Mouse (Mus musculus) kidney, postnatal 0 days (tissue): ENCODE results near the gene Gpr68. TPM values are rescaled to one million over a fixed set of nuclear protein-coding genes. Genes with fewer than 3 reads are reported as not detected.

Experiments used
- ATAC-seq: fragments of 200-750 bp; cut with Nextera tagmentation; replicated peaks from 2 replicates; pipeline ENCODE4 v1.8.0; 2017; ENCODE audit warnings: low read depth, moderate number of reproducible peaks, moderate TSS enrichment, moderate library complexity; ENCODE audit not compliant: low FRiP score
- DNase-seq: peaks from one replicate; pipeline ENCODE4 v3.0.0-alpha.2; 2016; ENCODE audit warnings: low spot score
- H3K27ac ChIP-seq: fragments of 300-500 bp; sonication (generic); 2 replicates; pipeline ENCODE4 v1.5.1; 2014; ENCODE audit warnings: mild to moderate bottlenecking
- H3K27me3 ChIP-seq: fragments of 300-500 bp; sonication (generic); 2 replicates; pipeline ENCODE4 v1.6.1; 2014; ENCODE audit warnings: low read length, mixed read lengths; ENCODE audit not compliant: insufficient read depth
- H3K36me3 ChIP-seq: fragments of 300-500 bp; sonication (generic); 2 replicates; pipeline ENCODE4 v1.6.1; 2014; ENCODE audit warnings: low read length, mixed read lengths; ENCODE audit not compliant: insufficient read depth
- H3K4me1 ChIP-seq: fragments of 300-500 bp; sonication (generic); replicated peaks from 2 replicates; pipeline ENCODE4 v1.6.1; 2014; ENCODE audit warnings: antibody characterized with exemption, low read length, mixed read lengths; ENCODE audit not compliant: insufficient read depth
- H3K4me2 ChIP-seq: fragments of 300-500 bp; sonication (generic); 2 replicates; pipeline ENCODE4 v1.6.1; 2014; ENCODE audit warnings: mild to moderate bottlenecking, low read length, moderate library complexity, mixed read lengths
- H3K4me3 ChIP-seq: fragments of 300-500 bp; sonication (generic); replicated peaks from 2 replicates; pipeline ENCODE4 v1.5.1; 2014; ENCODE audit warnings: low read depth, low read length
- H3K9ac ChIP-seq: fragments of 300-500 bp; sonication (generic); 2 replicates; pipeline ENCODE4 v1.6.1; 2014; ENCODE audit warnings: low read depth, low read length
- H3K9me3 ChIP-seq: fragments of 300-500 bp; sonication (generic); replicated peaks from 2 replicates; pipeline ENCODE4 v1.6.1; 2016; ENCODE audit warnings: low read length, inconsistent platforms, mixed read lengths
- CTCF ChIP-seq: IDR thresholded peaks from 2 replicates; pipeline ENCODE4 v1.5.1; 2016; ENCODE audit warnings: antibody characterized with exemption, low read depth, mild to moderate bottlenecking, moderate library complexity
- WGBS: fragments of 180-500 bp; shearing (Covaris S2); extraction: QIAGEN DNeasy Blood & Tissue Kit; methylation state at CpG from one replicate; pipeline ENCODE4 v1.1.7; 2014; 5-methylcytosine and 5-hydroxymethylcytosine counted together
- polyA plus RNA-seq: library from polyadenylated mRNA; unstranded; fragments of >200 nt; fragmentation: Nextera tagmentation; extraction: Ambion mirVana; gene quantifications from 2 replicates; pipeline ENCODE4 v1.2.1, GENCODE M21; 2015

Gene Gpr68
- polyA plus RNA-seq, result 0.36 and 0.57 TPM in 2 replicates

GRCm38 (mm10) chr12:100907598-100908297 is at the start of gene Gpr68:
TSS of gene Gpr68 (minus strand) at chr12:100908198.
- peak; percentile 73 for ATAC-seq
- no peak for TF ChIP-seq CTCF
- Histone ChIP-seq H3K4me3 (peak within 1 kb of the TSS; percentile 31), H3K27me3 (no peaks in the 10 kb centered on the region), H3K36me3 (0 out of 2 replicates have a peak, but pooled peaks cover 6% of the 10 kb centered on the region), H3K9ac (peak within 1 kb of the TSS; percentile 32; the same call in 1 of the 2 replicates), H3K4me1 (0 out of 2 replicates have a peak, but pooled peaks cover 4% of the 10 kb centered on the region), H3K27ac (no peak within 1 kb of the TSS), H3K9me3 (no peaks in the 10 kb centered on the region), H3K4me2 (peak within 1 kb of the TSS; percentile 75)
- no peak for DNase-seq
- 5% methylated on average over 38 of the region's 39 CpGs for WGBS

- 0 out of 2 replicates have a peak overlapping the region, but pooled peaks have one; percentile 3 for H3K9ac ChIP-seq
- no peaks in the 10 kb centered on the region for H3K27me3 ChIP-seq
- DNase-seq (no peak), ATAC-seq (no peak)
- no peak overlapping the region for H3K4me3 ChIP-seq
- no peak overlapping the region for H3K27ac ChIP-seq
- no peaks in the 10 kb centered on the region for H3K9me3 ChIP-seq
- no peak overlapping the region for H3K4me2 ChIP-seq
- no peaks in the 10 kb centered on the region for H3K4me1 ChIP-seq
- no peak for TF ChIP-seq CTCF
- H3K36me3 ChIP-seq, result no peaks in the 10 kb centered on the region
- WGBS, result 73% methylated on average over 3 of the region's 3 CpGs
Measured at GRCm38 (mm10) chr12:100957257-100957656, 49.3 kb upstream of the Gpr68 start.

DNA sequence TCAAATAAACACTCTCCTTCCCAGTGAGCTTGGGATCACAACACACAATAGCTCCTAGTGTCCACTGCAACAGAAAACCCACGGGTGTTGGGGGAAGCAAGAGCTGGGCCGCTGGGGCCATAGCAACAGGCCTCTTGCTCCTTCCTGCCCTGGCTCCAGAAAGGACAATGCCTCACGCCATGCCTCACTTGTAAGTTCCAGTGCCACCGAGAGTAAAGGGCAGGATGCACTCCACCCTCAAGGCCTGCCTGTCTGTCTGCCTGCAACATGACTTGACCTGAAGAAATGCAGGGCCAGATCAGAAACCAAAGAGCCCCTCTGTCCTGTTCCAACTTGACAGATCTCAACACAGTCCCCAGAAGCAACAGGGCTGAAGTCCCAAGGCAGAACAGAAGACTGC is 48.8 kb upstream of the Gpr68 start:
- Histone ChIP-seq H3K27ac (no peak overlapping the region), H3K4me2 (no peak overlapping the region), H3K27me3 (no peaks in the 10 kb centered on the region), H3K9ac (0 out of 2 replicates have a peak overlapping the region, but pooled peaks have one; percentile 3), H3K4me3 (no peak overlapping the region), H3K9me3 (no peaks in the 10 kb centered on the region), H3K4me1 (no peaks in the 10 kb centered on the region), H3K36me3 (no peaks in the 10 kb centered on the region)
- WGBS, result 44% methylated on average over 4 of the region's 4 CpGs
- DNase-seq (no peak), ATAC-seq (no peak)
- no peak for TF ChIP-seq CTCF

DNA sequence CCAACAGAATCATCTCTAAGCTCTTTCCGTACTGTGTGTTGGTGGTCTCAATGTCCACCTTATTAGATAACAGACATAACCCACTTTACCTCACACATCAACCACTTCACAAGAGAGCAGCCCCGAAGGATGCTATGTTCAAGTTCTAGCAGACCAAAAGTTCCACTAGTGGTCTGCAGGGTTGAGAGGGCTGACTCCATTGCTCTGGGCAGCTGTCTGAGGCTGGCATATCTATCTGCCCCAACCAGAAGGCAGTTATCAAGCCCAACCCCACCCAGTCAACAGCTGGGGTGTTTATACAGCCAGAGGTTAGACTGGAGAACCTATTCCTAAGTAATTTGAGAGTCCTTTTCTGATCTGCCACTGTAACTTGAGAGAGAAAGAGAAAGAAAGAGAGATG is 48.0 kb upstream of the Gpr68 start:
- Histone ChIP-seq H3K9ac (no peak overlapping the region), H3K27ac (no peak overlapping the region)
- 76% methylated on average over 2 of the region's 2 CpGs for WGBS

DNA sequence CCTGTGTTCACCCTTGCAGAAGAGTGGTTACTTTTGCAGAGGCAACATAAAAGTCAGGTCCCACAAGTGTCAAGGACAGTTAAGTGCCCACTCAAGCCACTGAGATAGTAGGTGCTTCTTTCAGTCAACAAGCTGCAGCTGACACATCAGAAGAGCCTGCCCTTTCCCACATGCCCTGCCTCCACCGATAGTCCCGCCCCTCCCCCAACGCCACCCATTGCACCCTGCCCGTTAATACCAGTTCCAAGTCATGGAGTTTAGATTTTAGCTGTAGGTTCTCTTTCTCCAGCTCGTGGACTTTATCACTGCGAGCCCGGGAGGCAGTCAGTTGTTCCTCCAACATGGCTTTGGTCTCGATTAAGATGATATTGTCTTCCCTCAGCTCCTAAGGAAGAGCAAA is 45.9 kb upstream of the Gpr68 start:
- Histone ChIP-seq H3K4me3 (no peak overlapping the region), H3K9me3 (no peaks in the 10 kb centered on the region), H3K36me3 (no peaks in the 10 kb centered on the region), H3K4me2 (no peak overlapping the region), H3K9ac (no peak overlapping the region), H3K27ac (no peak overlapping the region), H3K27me3 (no peaks in the 10 kb centered on the region), H3K4me1 (no peaks in the 10 kb centered on the region)
- DNase-seq, result no peak
- TF ChIP-seq CTCF, result no peak
- no peak for ATAC-seq
- WGBS, result 70% methylated on average over 8 of the region's 8 CpGs

More for the DNA sequence above, 48.0 kb upstream of the Gpr68 start:
- Histone ChIP-seq H3K4me2 (no peak overlapping the region), H3K36me3 (no peaks in the 10 kb centered on the region), H3K4me3 (no peak overlapping the region), H3K27me3 (no peaks in the 10 kb centered on the region), H3K9me3 (no peaks in the 10 kb centered on the region), H3K4me1 (no peaks in the 10 kb centered on the region)
- TF ChIP-seq CTCF, result no peak
- ATAC-seq (no peak), DNase-seq (peak; percentile 46)

DNA sequence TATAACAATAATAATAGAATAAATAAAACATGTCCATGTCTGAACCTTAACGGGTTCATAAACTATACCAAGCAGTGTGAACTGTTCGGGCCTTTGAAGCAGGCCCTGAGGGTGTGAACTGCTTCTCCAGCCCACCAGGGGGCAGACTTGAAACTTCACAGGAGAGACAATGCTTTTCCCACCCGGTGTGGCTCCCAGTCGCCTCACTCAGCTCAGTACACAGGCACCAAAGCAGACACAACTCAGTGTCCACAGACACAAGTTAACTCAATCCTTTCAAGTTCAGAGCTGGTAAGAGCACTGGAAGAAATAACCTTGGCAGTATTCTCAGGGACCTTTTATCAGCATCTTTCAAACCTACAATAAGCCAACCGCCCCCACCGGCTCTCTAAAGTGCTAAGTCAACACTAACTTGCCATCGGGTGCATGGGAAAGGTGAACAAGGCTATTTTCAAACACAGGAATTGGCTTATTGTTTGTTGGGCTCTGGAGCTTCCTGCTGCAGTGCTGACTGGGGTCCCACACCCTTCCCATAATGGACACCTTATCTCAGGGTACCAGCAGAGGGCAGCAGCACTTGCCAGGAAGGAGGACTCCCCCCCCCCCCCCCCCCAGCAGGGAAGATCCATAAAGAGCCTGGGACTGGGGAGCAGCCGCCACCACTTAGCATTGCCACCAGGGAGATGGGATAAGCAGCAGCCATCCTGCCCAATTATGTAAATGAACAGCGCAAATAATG is 44.4 kb upstream of the Gpr68 start:
- H3K4me2 ChIP-seq, result no peak overlapping the region
- peak; percentile 86 for DNase-seq
- H3K27me3 ChIP-seq, result no peaks in the 10 kb centered on the region
- H3K9ac ChIP-seq, result no peak overlapping the region
- no peaks in the 10 kb centered on the region for H3K36me3 ChIP-seq
- no peaks in the 10 kb centered on the region for H3K4me1 ChIP-seq
- no peak overlapping the region for H3K4me3 ChIP-seq
- peak; percentile 78 for TF ChIP-seq CTCF
- WGBS, result 31% methylated on average over 9 of the region's 9 CpGs
- ATAC-seq, result peak; percentile 76
- H3K27ac ChIP-seq, result peak overlapping the region; percentile 61
- no peaks in the 10 kb centered on the region for H3K9me3 ChIP-seq
